Mouse (Mus musculus) left cerebral cortex, postnatal 4 days (tissue): ENCODE results near the gene Rd3l. TPM values are rescaled to one million over a fixed set of nuclear protein-coding genes. Genes with fewer than 3 reads are reported as not detected.
"Not testable (repeated sequence)": the region's sequence is repeated elsewhere in the genome, so short reads cannot be mapped to it uniquely, and the experiment has no call there.

Source experiments
- DNase-seq: peaks from one replicate; pipeline ENCODE4 v3.0.0-alpha.2; 2022
- intact Hi-C: fragments of 180-260 bp; cut with DNase I; formaldehyde crosslinking; loops from one replicate; pipeline ENCODE4 v1.15.1; 2025
- total RNA-seq, 2 experiments: library from RNA; stranded (reverse); gene quantifications; 2 replicates each; pipeline ENCODE4 v1.2.3; 2021

Gene Rd3l
- total RNA-seq, 2 experiments from 2014 or later: not detected

DNA sequence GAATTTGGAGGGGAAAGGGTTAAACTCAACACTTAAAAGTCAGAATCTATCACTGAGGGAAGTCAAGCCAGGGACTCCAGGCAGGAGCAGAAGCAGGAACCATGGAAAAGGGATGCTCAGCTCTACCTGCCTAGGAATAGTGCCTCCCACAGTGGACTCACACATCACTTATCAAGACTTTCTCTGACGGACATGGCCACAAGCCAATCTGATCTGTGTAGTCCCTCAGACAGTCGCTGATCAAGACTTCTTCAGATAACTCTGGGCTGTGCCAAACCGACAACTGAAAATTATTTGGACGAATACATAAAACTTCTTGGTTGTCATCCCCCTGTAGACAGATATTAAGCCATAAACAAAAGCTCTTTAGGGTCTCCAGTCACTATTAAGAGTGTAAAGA, 11.0 kb downstream of the Rd3l start:
- no peak for DNase-seq
- intact Hi-C loops: no loop called here

DNA sequence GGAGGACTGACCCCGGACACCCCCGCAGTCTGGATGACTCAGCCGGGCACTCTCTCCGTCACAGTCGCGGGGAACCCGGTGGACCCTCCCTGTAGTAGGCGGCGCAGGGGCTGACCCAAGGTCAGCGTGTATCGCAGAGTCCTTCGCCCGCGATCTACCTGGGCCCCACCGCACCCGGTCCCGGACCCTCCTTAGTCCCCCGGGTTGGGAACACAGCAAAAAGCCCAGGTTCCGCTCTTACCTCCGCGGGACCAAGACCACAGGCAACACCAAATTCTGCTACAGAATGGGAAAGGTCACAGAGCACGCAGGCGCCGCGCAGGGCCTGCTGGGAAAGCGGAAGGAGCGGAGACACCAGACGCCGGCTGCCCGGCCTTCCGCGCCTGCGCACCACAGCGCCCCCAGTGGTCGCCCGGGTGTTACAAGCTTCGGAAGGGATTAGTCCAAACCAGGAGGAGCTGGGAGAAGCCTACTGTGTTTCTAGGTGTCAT, 14.4 kb downstream of the Rd3l start, which contains the start of gene Atp5mpl:
Gene Atp5mpl, minus strand, starts transcription at position 295 of the 491 bp plus-strand sequence.
- intact Hi-C loops: no loop called here
- DNase-seq: peak; percentile 97

DNA sequence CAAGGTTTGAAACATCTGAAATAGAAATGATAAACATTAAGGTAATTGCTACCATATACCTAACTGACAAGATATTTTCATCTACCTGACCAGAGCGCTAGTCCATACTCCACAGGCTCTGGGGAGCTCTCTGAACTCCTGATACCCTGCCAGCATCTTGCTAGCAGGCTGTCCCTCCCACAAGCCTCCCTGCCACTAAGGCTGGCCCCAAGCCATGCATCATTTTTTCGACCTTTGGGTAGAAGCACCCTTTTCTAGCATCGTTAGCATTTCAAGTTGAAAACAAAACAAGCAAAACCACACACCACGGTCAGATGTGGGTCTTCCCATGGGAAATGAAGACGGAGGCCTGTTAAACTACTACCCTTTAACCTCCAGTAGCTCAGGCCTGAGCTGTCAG, 17.8 kb downstream of the Rd3l start:
- no peak for DNase-seq
- intact Hi-C loops: no loop called here

DNA sequence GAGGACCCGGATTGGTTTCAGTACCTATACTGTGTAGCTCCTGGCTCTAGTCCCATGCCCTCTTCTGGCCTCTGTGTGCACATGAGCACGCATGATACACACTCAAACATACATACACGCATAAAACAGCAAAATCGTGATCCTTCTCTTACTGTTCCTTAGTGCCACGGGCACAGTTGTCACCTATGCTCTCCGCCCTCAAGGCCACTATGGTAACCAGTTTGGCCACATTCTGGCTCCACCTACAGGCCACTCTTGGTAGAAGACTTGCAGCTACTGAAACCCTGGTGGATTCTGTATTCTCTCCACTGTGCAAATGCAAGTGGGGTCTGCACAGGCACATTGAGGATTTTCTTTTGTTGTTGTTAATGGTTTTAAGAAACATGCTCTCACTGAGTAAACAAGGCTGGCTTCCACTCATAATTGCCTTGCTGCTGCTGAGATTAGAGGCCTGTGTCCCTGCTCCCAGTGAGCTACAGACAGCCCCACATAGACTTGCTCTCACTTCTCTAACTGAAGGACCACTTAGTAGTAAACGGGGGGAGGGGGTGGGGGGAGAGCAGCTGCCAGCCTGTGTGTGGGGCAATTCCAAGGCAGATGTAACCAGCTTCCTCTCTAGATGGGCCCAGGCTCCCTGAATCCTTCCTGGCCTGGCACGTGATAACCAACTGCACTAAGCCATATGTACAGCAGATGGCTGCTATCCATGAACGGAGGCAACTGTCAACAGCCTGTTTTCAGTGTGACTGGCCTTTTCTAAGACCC, 22.8 kb downstream of the Rd3l start:
- intact Hi-C loops: no loop called here

DNA sequence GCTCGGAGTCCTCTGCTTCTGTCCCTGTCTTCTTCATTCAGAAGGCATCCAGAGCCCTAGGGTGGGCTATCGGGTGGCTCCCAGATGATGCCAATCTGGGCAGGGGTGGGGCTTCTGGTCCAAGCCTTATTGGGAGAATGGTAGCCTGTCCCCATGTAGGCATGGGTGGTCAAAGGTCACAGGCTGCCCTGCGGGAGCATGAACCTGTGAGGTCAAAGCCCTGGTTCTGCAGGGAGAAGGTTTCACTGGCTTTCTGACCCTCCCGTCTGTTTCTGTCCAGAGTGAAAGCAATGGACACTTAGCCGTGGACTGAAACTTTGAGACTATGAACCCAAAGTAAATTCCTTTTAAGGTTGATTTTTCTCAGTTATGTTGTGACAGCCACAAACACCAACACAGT, 24.9 kb downstream of the Rd3l start:
- no peak for DNase-seq
- intact Hi-C loops: no loop called here

More for the DNA sequence above, 22.8 kb downstream of the Rd3l start:
- DNase-seq: peak; percentile 81

DNA sequence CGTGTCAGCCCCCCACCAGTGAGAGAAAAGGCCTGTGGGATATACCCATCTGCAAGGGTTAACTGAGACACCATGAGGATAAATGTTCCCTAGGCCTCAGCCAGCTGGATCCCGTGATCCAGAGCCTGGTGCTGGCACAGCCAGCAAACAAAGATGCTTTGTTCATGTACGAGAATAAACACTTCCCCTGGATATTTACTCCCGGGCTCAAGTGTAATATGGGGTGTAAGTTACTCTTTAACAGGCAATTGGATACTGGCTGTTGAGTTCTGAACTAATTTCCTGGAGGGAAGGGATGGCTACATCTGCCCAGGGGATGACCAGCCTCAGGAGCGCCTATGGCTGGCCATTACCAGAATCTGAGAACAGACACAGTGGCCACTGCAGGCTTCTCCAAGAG, 29.4 kb downstream of the Rd3l start:
- intact Hi-C loops: no loop called here
- DNase-seq: no peak

DNA sequence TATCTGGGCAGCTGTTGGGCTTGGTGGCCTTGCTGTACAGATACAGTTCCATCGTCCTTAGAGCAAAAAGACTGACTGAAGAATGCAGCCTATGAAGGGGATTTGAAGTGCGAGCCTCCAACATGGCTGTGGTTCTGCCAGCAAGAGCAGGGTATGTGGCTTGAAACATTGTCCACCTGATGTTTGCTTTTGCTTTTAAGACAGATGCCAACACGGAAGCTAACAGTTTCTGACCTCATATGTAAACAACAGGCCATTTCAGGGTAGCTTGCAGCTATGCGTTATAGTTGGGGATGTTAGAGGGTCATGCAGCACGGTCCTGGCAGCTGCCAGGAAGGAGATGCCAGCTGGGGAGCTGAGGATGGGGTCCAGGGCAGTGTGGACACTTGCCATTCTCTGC, 30.6 kb downstream of the Rd3l start:
- intact Hi-C loops: no loop called here
- no peak for DNase-seq

DNA sequence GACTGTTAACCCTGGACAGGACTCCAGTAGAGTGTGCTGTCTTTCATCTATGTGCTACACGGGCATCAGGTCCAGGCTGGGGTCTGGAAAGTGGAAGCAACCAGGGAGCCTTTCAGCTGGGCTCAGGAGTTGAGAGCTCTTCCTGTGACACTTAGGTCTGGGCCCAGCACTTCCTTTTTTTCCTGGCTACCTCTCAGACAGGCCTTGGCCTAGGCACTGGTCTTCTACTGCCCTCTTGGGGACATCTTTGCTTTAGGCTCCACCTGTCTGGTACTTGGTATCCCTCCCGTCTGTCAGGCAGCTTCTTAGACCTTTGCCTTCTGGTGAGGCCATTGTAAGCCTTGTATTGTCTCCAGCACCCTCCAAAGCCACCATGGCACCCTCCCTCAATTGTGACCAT, 34.4 kb downstream of the Rd3l start:
- DNase-seq: peak; percentile 52
- intact Hi-C loops: no loop called here

DNA sequence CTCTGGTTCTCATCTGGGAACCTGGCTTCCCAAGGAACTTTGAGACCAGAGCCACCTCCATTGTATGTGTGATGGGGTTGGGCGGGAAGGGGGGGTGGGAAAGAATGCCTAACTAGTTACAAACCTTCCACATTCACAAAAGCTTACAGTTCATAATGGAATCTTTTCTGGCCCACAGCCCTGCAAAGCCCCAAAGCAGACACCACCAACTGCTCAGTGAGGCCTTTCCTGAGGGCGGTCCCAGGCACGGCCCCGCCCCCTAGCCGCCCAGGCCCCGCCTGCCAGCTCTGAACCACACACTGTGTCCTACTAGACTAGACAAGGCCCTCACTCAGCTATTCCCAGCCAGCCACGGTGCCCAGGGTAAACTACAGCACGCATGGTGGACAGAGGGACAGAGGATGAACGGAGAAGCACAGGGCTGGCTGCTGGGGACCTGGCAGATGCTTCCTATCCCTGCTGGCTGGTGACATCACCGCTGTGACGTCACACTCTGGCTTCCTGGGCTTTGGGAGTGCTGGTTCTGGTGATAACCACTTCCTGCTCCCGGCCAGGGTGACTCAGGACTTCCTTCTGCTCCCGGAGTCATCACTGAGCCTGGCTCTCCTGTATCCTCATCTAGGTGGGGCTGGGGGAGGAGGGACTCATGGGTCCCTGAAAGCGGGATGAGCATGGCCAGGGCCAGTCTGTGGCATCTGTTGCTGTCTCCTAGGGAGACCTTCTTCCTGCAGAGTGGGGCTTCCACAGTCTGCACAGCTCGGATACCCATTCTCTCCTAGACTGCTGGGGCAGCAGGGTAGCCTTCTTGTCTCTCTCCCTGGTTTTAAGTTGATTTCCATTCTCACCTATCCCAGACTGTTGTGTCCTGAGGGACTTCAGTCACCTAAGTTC, 35.1 kb downstream of the Rd3l start:
- intact Hi-C loops, DNase-seq: not testable (repeated sequence)

DNA sequence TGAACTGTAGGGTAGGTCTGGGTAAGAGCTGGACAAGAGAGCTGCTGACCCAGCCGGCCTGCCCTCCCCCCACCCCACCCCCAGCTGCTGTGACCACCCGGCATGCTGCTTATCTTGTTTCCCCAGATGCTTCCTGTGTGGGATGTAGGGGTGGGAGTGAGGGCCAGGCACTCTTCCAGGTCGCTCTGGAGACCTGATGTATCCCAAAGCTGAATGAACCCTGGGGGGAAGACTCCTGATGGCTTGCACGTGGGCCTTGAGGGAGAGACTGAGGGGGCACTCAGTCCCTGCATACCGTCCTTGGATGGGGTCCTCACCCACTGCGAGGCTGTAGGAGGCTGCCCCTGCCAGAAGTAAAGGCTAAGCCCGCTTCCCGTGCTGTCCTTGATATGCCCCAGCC, 36.0 kb downstream of the Rd3l start:
- intact Hi-C loops: no loop called here
- DNase-seq: no peak

DNA sequence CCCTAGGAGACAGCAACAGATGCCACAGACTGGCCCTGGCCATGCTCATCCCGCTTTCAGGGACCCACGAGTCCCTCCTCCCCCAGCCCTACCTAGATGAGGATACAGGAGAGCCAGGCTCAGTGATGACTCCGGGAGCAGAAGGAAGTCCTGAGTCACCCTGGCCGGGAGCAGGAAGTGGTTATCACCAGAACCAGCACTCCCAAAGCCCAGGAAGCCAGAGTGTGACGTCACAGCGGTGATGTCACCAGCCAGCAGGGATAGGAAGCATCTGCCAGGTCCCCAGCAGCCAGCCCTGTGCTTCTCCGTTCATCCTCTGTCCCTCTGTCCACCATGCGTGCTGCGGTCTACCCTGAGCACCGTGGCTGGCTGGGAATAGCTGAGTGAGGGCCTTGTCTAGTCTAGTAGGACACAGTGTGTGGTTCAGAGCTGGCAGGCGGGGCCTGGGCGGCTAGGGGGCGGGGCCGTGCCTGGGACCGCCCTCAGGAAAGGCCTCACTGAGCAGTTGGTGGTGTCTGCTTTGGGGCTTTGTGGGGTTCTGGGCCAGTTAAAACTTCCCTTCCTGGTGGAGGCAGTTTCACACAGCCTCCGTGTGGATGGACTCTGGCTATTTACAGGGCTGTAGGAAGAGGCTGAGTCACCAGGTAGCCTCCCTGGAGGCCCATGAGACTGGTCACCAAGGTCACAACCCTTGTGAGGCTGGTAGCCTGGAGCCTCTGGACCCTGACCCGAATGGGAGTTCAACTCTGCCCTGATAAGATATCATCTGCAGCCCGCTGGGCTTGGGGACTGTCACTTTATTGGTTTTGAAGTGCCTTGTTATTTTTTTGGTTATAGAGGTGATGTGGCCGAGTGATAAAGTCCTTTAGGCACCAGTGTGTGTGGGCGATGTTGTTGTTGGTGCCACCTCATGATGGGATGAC, 36.8 kb downstream of the Rd3l start:
- intact Hi-C loops: loop anchor here (5.0 kb wide), 1 partner anchor 57 kb away; no protein-coding TSS in a partner anchor
- DNase-seq: not testable (repeated sequence)

DNA sequence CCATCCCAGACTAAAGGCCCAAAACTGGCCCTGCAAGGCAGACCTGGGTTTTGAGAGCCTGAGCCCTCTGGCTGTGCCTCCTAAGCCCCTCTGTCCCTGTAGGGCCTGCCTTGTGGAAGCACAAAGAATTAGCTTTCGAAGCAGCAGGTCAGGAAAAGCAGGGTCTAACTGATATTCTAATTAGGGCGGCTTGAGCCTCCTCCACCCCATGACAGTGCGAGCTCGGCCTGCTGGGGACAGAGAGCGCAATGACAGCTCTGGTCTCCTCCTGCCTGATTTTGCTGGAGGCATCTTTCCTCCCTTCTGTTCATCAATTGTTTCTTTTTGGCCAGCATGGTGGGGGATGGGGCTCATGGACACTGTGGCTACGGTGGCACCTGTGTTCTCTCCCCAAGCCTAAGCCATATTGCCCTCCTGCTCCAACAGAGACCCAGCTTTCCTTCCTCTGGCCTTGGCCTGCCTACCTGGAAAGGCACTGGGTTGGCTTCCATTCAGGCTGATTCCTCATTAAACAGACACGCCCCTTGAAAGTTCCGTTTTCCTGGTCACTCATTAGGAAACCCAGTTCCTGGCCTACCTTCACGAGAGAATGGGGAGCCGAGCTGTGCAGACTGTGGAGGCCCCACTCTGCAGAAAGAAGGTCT, 37.6 kb downstream of the Rd3l start:
- intact Hi-C loops: loop anchor here (5.0 kb wide), 1 partner anchor 56 kb away; no protein-coding TSS in a partner anchor
- DNase-seq: peak; percentile 27

DNA sequence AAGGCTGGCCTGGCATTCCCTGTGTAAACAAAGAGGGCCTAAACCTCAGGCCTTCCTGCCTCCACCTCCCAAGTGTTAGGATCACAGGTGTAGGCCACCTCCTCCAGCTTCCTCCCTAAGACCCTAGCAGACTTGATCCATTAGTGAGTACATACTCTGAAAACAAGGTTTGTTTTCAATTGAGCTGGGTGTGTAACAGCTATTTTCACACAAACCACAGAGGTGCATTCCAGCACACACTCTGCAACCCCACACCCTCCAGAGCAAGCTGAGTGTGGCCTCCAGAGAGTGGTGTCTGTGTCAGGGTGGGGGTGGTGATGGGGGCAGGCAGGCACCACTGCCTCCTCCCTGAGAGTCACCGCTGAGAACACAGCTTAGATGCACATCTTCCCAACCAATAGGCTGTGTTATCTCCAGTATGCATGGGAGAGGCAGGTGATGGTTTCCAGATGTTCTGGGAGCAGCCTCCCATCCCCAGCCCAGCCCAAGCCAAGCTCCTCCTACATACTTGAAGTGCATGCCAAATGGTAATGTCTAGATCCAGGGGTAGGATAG, 42.4 kb downstream of the Rd3l start:
- intact Hi-C loops: no loop called here
- no peak for DNase-seq

DNA sequence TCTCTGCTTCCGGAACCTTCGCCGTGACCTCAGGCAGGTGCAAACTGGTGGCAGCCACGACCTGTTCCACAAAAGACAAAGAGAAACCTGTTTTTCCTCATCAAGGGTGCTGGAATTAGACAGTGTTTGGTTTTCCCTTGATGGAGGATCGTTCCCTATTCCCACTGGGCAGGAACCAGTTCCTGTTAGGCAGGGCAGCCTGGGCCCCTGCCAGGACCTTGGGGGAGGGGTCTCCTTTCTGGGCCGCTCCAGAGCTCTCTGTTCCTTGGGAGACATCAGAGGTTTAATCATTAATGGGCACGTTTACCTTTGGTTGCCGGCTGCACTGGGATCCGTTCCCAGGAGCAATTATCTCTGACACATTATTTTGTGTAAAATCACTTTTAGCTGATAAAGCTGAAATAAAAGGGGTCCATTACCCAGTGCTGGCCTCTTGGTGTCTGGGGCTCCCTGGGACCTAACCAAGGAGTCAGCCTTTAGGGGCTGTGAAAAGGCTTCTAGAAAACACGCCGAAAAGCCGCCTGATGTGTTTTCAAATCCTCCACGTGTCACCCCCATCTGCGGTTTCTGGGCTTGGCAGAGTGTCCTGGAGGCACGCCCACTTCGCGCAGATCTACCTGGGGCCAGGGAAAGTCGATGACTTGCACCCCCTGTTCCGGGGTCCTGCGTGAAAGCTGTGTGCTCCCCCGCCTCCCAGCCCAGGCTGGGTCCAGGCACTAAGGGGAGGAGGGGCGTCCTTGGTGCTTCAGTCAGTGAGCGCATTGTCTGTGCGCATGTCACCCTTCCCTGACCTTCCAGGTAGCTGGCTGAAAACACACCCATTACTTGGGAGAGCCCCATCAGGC, 44.2 kb downstream of the Rd3l start:
- DNase-seq: peak; percentile 52
- intact Hi-C loops: no loop called here

DNA sequence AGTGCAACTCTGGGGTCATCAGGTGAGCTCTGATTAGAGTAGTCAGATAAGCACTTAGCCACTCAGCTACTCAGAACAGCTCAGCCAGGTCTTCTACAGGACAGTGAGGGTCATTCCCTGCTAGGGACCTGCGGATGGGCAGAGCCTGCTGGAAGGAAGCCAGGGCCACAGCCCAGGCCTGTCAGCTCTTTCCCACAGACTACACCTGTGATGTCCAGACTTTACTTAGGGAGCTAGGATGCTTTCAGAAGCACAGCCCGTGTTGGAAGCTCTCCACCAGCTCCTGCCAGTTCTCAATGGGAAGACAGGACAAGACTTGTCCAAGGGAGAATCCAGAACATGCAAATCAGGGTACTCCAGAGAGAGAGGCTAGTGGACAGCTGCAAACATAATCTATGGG, 47.1 kb downstream of the Rd3l start:
- intact Hi-C loops: no loop called here
- DNase-seq: no peak

DNA sequence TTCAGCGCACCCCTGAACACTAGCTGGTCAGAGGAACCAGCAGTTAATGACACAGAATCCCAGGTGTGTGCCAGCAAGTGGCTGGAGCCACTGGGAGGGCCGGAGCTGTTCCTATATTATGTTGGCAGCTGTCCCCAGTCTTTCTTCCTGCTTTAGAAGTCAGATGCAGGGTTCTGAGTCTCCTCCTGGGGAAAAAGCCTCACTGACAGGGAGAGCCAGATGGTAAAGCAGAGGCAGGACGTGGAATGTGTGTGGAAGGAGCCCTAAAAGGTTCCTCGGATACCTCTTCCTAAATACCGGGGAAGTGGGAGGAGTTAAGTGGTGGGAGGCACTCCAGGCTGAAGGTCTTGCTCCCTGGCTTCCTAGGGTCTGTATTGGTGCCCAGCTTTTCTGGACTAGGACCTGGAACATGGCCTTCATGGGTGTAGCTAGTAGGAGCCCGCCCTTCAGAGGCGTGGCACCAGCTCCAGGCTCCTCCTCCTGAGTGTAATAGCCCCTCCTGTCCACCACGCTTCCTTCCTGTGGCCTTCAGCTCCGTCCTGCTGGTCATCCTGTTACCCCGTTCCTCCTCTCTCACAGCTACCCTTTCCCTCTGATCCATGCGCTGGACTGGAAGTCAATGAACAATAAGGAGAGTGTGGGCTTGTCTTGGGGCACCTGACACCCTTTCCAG, 47.9 kb downstream of the Rd3l start:
- intact Hi-C loops: no loop called here
- DNase-seq: no peak

DNA sequence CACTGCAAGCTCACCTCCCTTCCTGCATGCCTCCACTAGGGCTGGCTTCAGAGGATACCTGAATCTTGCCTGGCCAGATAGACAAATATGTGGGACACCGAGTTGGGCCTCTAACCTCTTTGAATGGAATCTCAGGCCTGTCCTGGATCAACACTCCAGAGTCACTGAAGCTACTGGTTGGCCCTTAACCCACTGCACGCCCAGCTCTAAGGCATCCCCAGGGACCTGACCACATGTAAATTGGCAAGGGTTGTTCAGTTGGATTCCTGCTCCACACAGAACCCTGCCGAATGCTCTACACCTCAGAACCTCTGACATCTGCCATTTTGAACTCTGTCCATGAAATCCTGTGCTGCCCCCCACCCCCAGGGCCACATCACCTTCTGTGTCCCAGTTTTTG, 48.6 kb downstream of the Rd3l start:
- no peak for DNase-seq
- intact Hi-C loops: no loop called here

DNA sequence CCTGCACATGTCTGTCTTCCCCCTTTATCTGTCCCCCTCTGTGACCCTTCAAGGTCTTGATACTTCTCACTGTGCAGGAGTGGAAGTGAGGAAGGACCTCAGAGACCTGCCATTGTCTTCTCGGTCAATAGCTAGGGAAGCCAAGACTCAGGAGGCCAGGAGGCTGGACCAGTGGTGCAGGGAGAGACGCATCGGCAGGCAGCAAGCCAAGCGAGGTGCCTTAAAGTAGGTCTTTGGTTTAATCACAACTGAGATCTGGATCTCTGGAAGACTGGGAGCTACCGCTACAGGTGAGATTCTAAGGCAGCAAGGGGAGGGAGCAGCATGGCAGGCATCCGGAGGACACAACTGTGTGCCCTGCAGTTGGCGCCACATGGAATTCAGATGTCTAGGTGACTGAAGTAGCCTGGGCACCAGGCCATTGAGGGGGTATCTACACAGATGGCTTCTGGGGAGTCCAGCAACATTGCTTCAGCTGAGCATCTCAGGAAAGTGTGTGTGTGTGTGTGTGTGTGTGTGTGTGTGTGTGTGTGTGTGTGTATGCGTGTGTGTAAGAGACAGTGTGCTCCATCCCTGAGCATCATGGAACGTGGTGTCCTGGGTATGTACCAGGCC, 49.6 kb downstream of the Rd3l start:
- intact Hi-C loops: no loop called here
- DNase-seq: peak; percentile 59
